Mouse (Mus musculus) spleen, adult 10 weeks (tissue): ENCODE results near the gene Acta1. TPM values are rescaled to one million over a fixed set of nuclear protein-coding genes. Genes with fewer than 3 reads are reported as not detected.

ENCODE experiments used
- polyA plus RNA-seq: library from polyadenylated mRNA; stranded (reverse); fragments of 350-450 nt; fragmentation: Illumina TruSeq; extraction: RNeasy Lipid Tissue Mini Kit (QIAGEN cat#74804); gene quantifications from one replicate; pipeline ENCODE4 v1.2.3, GENCODE M21; 2015; ENCODE audit warnings: low replicate concordance; ENCODE audit not compliant: insufficient read depth

Acta1 gene
- not detected for polyA plus RNA-seq

GRCm38 (mm10) chr8:123894502-123895097 is at the start of gene Acta1:
TSS of gene Acta1 (minus strand) at chr8:123894751.

GRCm38 (mm10) chr8:123859648-123860259 is 34.8 kb downstream of the Acta1 start, which contains the start of gene Ccsap:
TSS of gene Ccsap (minus strand) at chr8:123860209.

Other genes starting within 250 kb of the Acta1 start
- gene Rhou, start 240.8 kb downstream of the Acta1 start, polyA plus RNA-seq = 0.55 TPM
- 3.2 TPM for gene Rab4a, start 88.8 kb downstream of the Acta1 start, polyA plus RNA-seq
- gene Ccsap, start 34.5 kb downstream of the Acta1 start, polyA plus RNA-seq = 4.6 TPM
- gene Nup133, start 54.5 kb upstream of the Acta1 start, polyA plus RNA-seq = 19.3 TPM
- 20.5 TPM for gene Abcb10, start 88.4 kb upstream of the Acta1 start, polyA plus RNA-seq
- 24.5 TPM for gene Taf5l, start 126.6 kb upstream of the Acta1 start, polyA plus RNA-seq
- 7.2 TPM for gene Urb2, start 126.8 kb upstream of the Acta1 start, polyA plus RNA-seq